ENCODE assay signal across 28 mouse cellular contexts in the genomic region with DNA sequence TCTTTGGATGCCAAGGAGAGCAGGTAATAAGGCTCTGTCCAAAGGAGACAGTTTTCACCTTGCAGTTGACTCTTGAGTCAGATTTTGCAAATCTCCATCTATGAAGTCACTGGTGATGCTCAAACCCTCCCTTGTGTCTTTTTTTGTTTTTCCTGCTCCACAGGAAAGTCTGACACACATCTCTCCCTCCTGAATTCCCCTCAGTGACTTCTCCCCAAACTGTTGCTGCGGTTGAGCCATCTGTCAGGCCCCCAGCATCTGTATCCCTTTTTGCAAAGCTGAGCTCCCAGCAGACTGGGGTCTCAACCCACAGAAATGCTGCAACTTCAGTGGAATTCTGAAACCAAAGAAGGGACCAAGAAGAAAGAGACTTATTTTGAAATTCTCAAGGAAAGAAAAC. TPM values are rescaled to one million over a fixed set of nuclear protein-coding genes. Genes with fewer than 3 reads are reported as not detected.
A peak's percentile ranks its signal among the peaks of the same experiment; 100 is the strongest.
DNase-seq lines count a peak whose midpoint lies in the region; TF ChIP-seq lines count a peak whose summit lies in the region.
"Had no signal": no experiment of that assay in that cellular context is flagged by ENCODE, and none has a peak within 500 bp of the region (broad histone marks: within the 10 kb centered on the region; RNA-seq: fewer than 3 reads in every experiment).

No protein-coding gene starts in this region.

- H3K79me2 ChIP-seq in CH12.LX (replicated peaks; ENCODE audit: control insufficient read depth, extremely low read depth, insufficient read depth, poor library complexity, severe bottlenecking): no peaks in the 10 kb centered on the region

- DNase-seq in heart, adult 11 months: peak; percentile 52
- DNase-seq in heart, embryonic 10.5 days (ENCODE audit: low spot score): no peak
- peak; percentile 10 for DNase-seq in CH12.LX (ENCODE audit: extremely low read depth)
- DNase-seq in brain, embryonic 14.5 days (ENCODE audit: low read depth): peak; percentile 8
- DNase-seq in Muller cell, postnatal 12 days (ENCODE audit: inconsistent ontology term): no peak
- no peak for DNase-seq in hindbrain, embryonic 10.5 days (ENCODE audit: low spot score)
- DNase-seq: adrenal gland, adult 2 months; adrenal gland, adult 8-10 months; adrenal gland, postnatal 10 days; adrenal gland, postnatal 14 days; adrenal gland, postnatal 25 days; adrenal gland, postnatal 36 days; B cell, adult 2 months; cerebellum, adult 11 months; cerebellum, adult 11-12 months; cerebellum, adult 18-20 months; cerebellum, adult 2 months; cerebellum, adult 8-10 months; cerebellum, adult 9-10 months had no signal

- TF ChIP-seq RAD21 in CH12.LX (IDR thresholded peaks at IDR 0.05; ENCODE audit: low read depth, low read length): no peak

- no peaks in the 10 kb centered on the region for H3K27me3 ChIP-seq in heart, embryonic 10.5 days (ENCODE audit: insufficient read depth, poor library complexity, severe bottlenecking)
- H3K27me3 ChIP-seq in CH12.LX (replicated peaks): no peaks in the 10 kb centered on the region
- no peaks in the 10 kb centered on the region for H3K27me3 ChIP-seq in hindbrain, embryonic 10.5 days (ENCODE audit: insufficient read depth, poor library complexity, severe bottlenecking)

- H3K4me2 ChIP-seq in CH12.LX (ENCODE audit: insufficient read depth, low read depth, poor library complexity, severe bottlenecking): no peak overlapping the region

- H3K9ac ChIP-seq in CH12.LX (ENCODE audit: insufficient read depth, low read depth): no peak overlapping the region

- 75% methylated on average over 1 of the region's 1 CpGs for whole genome bisulfite sequencing in heart, embryonic 10.5 days
- 72% methylated on average over 1 of the region's 1 CpGs for WGBS in hindbrain, embryonic 10.5 days

- no peaks in the 10 kb centered on the region for H3K36me3 ChIP-seq in heart, embryonic 10.5 days
- no peaks in the 10 kb centered on the region for H3K36me3 ChIP-seq in CH12.LX (replicated peaks in 1 of 2; ENCODE audit: control insufficient read depth in 1 of 2, insufficient read depth in 1 of 2, low read length in 1 of 2)
- no peaks in the 10 kb centered on the region for H3K36me3 ChIP-seq in hindbrain, embryonic 10.5 days
- H3K36me3 ChIP-seq: G1E had no signal

- H3K27ac ChIP-seq in heart, embryonic 10.5 days: no peak overlapping the region
- H3K27ac ChIP-seq in CH12.LX (ENCODE audit: insufficient read depth, low read depth): no peak overlapping the region
- no peak overlapping the region for H3K27ac ChIP-seq in hindbrain, embryonic 10.5 days

- no peaks in the 10 kb centered on the region for H3K4me1 ChIP-seq in heart, embryonic 10.5 days
- H3K4me1 ChIP-seq in CH12.LX (ENCODE audit: control insufficient read depth in 1 of 2, insufficient read depth in 2 of 2): peaks cover 0 to 7% of the 10 kb centered on the region in 2 experiments; a peak in 2 of 4 replicates
- H3K4me1 ChIP-seq in hindbrain, embryonic 10.5 days (replicated peaks): peaks cover 8% of the 10 kb centered on the region

- peak; percentile 51 for TF ChIP-seq EP300 in CH12.LX (IDR thresholded peaks at IDR 0.05; ENCODE audit: low read length)

- no peak overlapping the region for H3K4me3 ChIP-seq in heart, embryonic 10.5 days
- no peak overlapping the region for H3K4me3 ChIP-seq in CH12.LX (replicated peaks in 1 of 3; ENCODE audit: low read depth in 2 of 3, low read length in 2 of 3, poor library complexity in 1 of 3)
- no peak overlapping the region for H3K4me3 ChIP-seq in hindbrain, embryonic 10.5 days

- no peaks in the 10 kb centered on the region for H3K9me3 ChIP-seq in heart, embryonic 10.5 days
- H3K9me3 ChIP-seq in CH12.LX (replicated peaks; ENCODE audit: low read length): no peaks in the 10 kb centered on the region
- no peaks in the 10 kb centered on the region for H3K9me3 ChIP-seq in hindbrain, embryonic 10.5 days
- H3K9me3 ChIP-seq: G1E had no signal

- no peak for TF ChIP-seq CTCF in CH12.LX (conservative IDR thresholded peaks at IDR 0.05 in 1 of 2, IDR thresholded peaks at IDR 0.05 in 1 of 2; ENCODE audit: low read depth in 2 of 2, low read length in 2 of 2)
- no peak for TF ChIP-seq CTCF in brain, embryonic 14.5 days (IDR thresholded peaks at IDR 0.05; ENCODE audit: borderline replicate concordance, extremely low read depth, insufficient read depth, insufficient read length)

- dilution Hi-C loops in CH12.LX (cut with MboI; ENCODE audit: extremely low pct_ligation_motif_present, extremely low pct_unique_long_range_greater_than_20kb, low sequenced_read_pairs): no loop called here

- no peak for TF ChIP-seq POLR2A in CH12.LX (IDR thresholded peaks at IDR 0.05; ENCODE audit: low read depth, low read length)
- TF ChIP-seq POLR2A in brain, embryonic 14.5 days (IDR thresholded peaks at IDR 0.05; ENCODE audit: borderline replicate concordance, extremely low read depth, insufficient read depth, insufficient read length, poor library complexity, severe bottlenecking): no peak

- in situ Hi-C loops in CH12.LX (cut with MboI; ENCODE audit: low pct_ligation_motif_present, low pct_unique_long_range_greater_than_20kb, low sequenced_read_pairs): no loop called here

TF ChIP-seq in CH12.LX, 34 proteins besides CTCF, POLR2A, EP300 and RAD21:
- TF ChIP-seq KAT2A (IDR thresholded peaks at IDR 0.05; ENCODE audit: insufficient replicate concordance, low read length) (no peak), TBP (conservative IDR thresholded peaks at IDR 0.05; ENCODE audit: low read depth, low read length) (no peak), ELF1 (IDR thresholded peaks at IDR 0.05; ENCODE audit: low read depth, low read length) (no peak), ETS1 (conservative IDR thresholded peaks at IDR 0.05; ENCODE audit: low read depth, low read length) (peak; percentile 28; the same call in 1 of the 2 replicates)

RNA-seq across cellular contexts. Expression of a gene that starts 17.9 kb away (rescaled TPM):
- polyA plus RNA-seq in heart, embryonic 10.5 days (2016; fragmentation: Nextera tagmentation; extraction: Ambion mirVana): not detected in 2 replicates
- total RNA-seq in CH12.LX (2012; rRNA removed) (not detected in 2 replicates), CH12.LX (2014; rRNA removed) (not detected in 2 replicates)
- polyA plus RNA-seq in CH12.LX (2012; ENCODE audit: insufficient read length, low read depth): not detected in 2 replicates
- not detected in 2 replicates for polyA plus RNA-seq in brain, embryonic 14.5 days (2012; rRNA removed)
- 0.10 TPM in 1 of 2 replicates, not detected in the other for polyA plus RNA-seq in hindbrain, embryonic 10.5 days (2016; fragmentation: Nextera tagmentation; extraction: Ambion mirVana)
- total RNA-seq: adrenal gland, adult 18-20 months; adrenal gland, adult 2 months; adrenal gland, adult 8-10 months; adrenal gland, postnatal 10 days; adrenal gland, postnatal 14 days; adrenal gland, postnatal 25 days; adrenal gland, postnatal 36 days; adrenal gland, postnatal 4 days; ES-E14; MEL had no signal
- polyA plus RNA-seq: activated CD4-positive, CD25-positive, alpha-beta regulatory T cell, adult 4 months; adrenal gland, adult 2 months; C2C12; CD4-positive, CD25-positive, alpha-beta regulatory T cell, adult 4 months; cerebellum, adult 2 months; G1E; Patski had no signal

RNA-seq across cellular contexts. Expression of a gene that starts 47.9 kb away (rescaled TPM):
- 0.06 and 0.28 TPM in 2 replicates for polyA plus RNA-seq in heart, embryonic 10.5 days (2016; fragmentation: Nextera tagmentation; extraction: Ambion mirVana)
- 0.13 and 0.17 TPM in 2 replicates for total RNA-seq in CH12.LX (2012; rRNA removed)
- 0.08 and 0.24 TPM in 2 replicates for total RNA-seq in CH12.LX (2014; rRNA removed)
- 0.13 TPM in 1 of 2 replicates, not detected in the other for polyA plus RNA-seq in CH12.LX (2012; ENCODE audit: insufficient read length, low read depth)
- 2.0 and 2.5 TPM in 2 replicates for polyA plus RNA-seq in brain, embryonic 14.5 days (2012; rRNA removed)
- polyA plus RNA-seq in hindbrain, embryonic 10.5 days (2016; fragmentation: Nextera tagmentation; extraction: Ambion mirVana): 14.0 and 23.1 TPM in 2 replicates
- total RNA-seq: ES-E14, MEL had no signal
- polyA plus RNA-seq: adrenal gland, adult 2 months; C2C12; CD4-positive, CD25-positive, alpha-beta regulatory T cell, adult 4 months; G1E; Patski had no signal

RNA-seq across cellular contexts. Expression of a gene that starts 48.1 kb away (rescaled TPM):
- not detected in 2 replicates for polyA plus RNA-seq in heart, embryonic 10.5 days (2016; fragmentation: Nextera tagmentation; extraction: Ambion mirVana)
- total RNA-seq in CH12.LX (2012; rRNA removed): not detected in 2 replicates
- not detected in 2 replicates for total RNA-seq in CH12.LX (2014; rRNA removed)
- not detected in 2 replicates for polyA plus RNA-seq in CH12.LX (2012; ENCODE audit: insufficient read length, low read depth)
- polyA plus RNA-seq in brain, embryonic 14.5 days (2012; rRNA removed): not detected in 2 replicates
- not detected in 2 replicates for polyA plus RNA-seq in hindbrain, embryonic 10.5 days (2016; fragmentation: Nextera tagmentation; extraction: Ambion mirVana)
- total RNA-seq: adrenal gland, adult 18-20 months; adrenal gland, adult 2 months; adrenal gland, adult 8-10 months; adrenal gland, postnatal 10 days; adrenal gland, postnatal 14 days; adrenal gland, postnatal 25 days; adrenal gland, postnatal 36 days; adrenal gland, postnatal 4 days; ES-E14; MEL had no signal
- polyA plus RNA-seq: adrenal gland, adult 2 months; C2C12; CD4-positive, CD25-positive, alpha-beta regulatory T cell, adult 4 months; cerebellum, adult 2 months; G1E; Patski had no signal

Comparison
In these comparisons a context has a peak if more than half of its experiments do, and no peak if none do; other contexts are left out.
1. DNase-seq: peak in heart, adult 11 months (single experiment), CH12.LX (single experiment) and brain, embryonic 14.5 days (single experiment); none in heart, embryonic 10.5 days (single experiment), Muller cell, postnatal 12 days (single experiment) and hindbrain, embryonic 10.5 days (single experiment).